Mouse (Mus musculus) bone marrow macrophage, adult 2 months (primary cell): ENCODE results near the gene Fgf22.

Experiments used
- CTCF ChIP-seq: IDR thresholded peaks from 2 replicates; pipeline ENCODE4 v1.5.1; 2012; ENCODE audit warnings: low read depth, mild to moderate bottlenecking, low read length, moderate library complexity
- POLR2A ChIP-seq: IDR thresholded peaks from 2 replicates; pipeline ENCODE4 v1.6.1; 2012; ENCODE audit warnings: mild to moderate bottlenecking, low read depth, low read length, borderline replicate concordance

GRCm38 (mm10) chr10:79712029-79712428, 42.8 kb upstream of the Fgf22 start:
- TF ChIP-seq POLR2A = no peak
- TF ChIP-seq CTCF = no peak
